Mouse (Mus musculus): ENCODE data around the gene Macf1. TPM values are rescaled to one million over a fixed set of nuclear protein-coding genes. Genes with fewer than 3 reads are reported as not detected.
"Not testable (repeated sequence)": the region's sequence is repeated elsewhere in the genome, so short reads cannot be mapped to it uniquely, and the experiment has no call there.

The Macf1 gene
- polyA plus RNA-seq, 1 experiment: 137 TPM

DNA sequence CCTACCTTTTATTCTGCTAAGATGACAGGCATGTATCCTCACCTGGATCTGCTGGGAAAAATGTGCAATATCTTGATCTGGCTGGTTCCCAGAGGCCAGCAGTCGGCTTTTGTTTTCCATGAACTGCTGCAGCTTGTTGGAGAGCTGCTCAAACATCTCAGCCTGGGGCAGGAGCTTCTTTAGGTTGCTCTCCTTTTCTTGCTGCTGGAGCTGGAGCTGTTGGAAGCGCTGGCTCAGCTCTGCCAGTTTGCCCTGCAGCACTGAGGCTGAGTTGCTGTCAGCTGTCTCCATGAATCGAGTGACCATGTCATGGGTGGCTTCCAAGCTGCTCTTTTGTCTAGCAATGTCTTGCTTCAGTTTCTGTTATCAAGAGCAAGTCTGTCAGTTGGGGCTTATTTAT lies 232.2 kb downstream of the Macf1 start:
- H3K4me3 ChIP-seq (ENCODE audit: insufficient read depth, low read length): no peak overlapping the region
- no peak for TF ChIP-seq POLR2A (IDR thresholded peaks at IDR 0.05; ENCODE audit: extremely low read depth, insufficient read depth, low read length)
- TF ChIP-seq CTCF (IDR thresholded peaks at IDR 0.05; ENCODE audit: extremely low read depth, insufficient read depth, low read length): no peak
- H3K27ac ChIP-seq (ENCODE audit: insufficient read depth, low read length): no peak overlapping the region

GRCm38 (mm10) chr4:123449304-123449703 lies 234.9 kb downstream of the Macf1 start:
- Histone ChIP-seq H3K4me3 (ENCODE audit: insufficient read depth, low read length) (no peak overlapping the region), H3K27ac (ENCODE audit: insufficient read depth, low read length) (no peak overlapping the region), H3K4me1 (ENCODE audit: control insufficient read depth, insufficient read depth, low read length) (no peaks in the 10 kb centered on the region; the same call in 1 of the 2 replicates)
- TF ChIP-seq CTCF (IDR thresholded peaks at IDR 0.05; ENCODE audit: extremely low read depth, insufficient read depth, low read length) (no peak), POLR2A (IDR thresholded peaks at IDR 0.05; ENCODE audit: extremely low read depth, insufficient read depth, low read length) (no peak)

More for the DNA sequence above, 232.2 kb downstream of the Macf1 start:
- no peaks in the 10 kb centered on the region for H3K4me1 ChIP-seq (ENCODE audit: control insufficient read depth, insufficient read depth, low read length)

DNA sequence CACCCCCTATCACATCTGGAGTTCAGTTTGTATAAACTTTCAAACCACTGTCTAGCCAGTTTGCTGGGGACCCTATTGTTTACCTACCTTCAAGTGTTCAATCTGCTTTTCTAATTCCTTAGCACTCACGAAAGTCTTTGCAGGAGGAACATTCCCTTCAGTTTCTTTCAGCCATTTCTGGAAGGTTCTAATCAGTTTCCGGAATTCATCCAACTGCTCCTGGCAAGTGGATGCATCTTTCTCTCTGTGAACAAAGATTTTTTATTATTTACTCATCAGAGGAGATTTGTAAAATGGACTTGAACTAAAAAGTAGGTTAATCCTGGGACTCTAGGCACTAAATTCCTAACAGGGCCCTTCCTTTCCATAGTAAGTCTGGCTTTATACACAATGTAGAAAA lies 236.1 kb downstream of the Macf1 start:
- no peak for TF ChIP-seq CTCF (IDR thresholded peaks at IDR 0.05; ENCODE audit: extremely low read depth, insufficient read depth, low read length)
- H3K4me1 ChIP-seq (ENCODE audit: control insufficient read depth, insufficient read depth, low read length): no peaks in the 10 kb centered on the region; the same call in 1 of the 2 replicates
- no peak overlapping the region for H3K4me3 ChIP-seq (ENCODE audit: insufficient read depth, low read length)
- H3K27ac ChIP-seq (ENCODE audit: insufficient read depth, low read length): no peak overlapping the region

DNA sequence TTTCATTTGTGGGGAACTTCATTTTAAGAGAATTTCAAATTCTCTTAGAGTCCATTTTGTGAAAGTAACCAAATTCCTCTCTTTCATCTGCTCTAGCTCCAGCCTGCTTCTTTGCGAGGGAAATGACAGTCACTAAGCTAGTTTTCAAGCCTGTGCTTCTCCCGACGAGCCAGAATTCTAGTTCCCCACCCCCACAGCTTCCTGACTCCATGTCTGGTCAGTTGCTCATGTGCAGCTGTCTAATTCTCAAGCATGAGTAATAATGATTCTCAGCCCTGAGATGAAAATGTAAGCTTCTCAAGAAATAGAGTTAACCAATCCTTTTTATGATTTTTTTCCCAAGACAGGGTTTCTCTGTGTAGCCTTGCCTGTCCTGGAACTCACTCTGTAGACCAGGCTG lies 236.9 kb downstream of the Macf1 start:
- H3K4me3 ChIP-seq (ENCODE audit: insufficient read depth, low read length): no peak overlapping the region
- TF ChIP-seq POLR2A (IDR thresholded peaks at IDR 0.05; ENCODE audit: extremely low read depth, insufficient read depth, low read length) (no peak), CTCF (IDR thresholded peaks at IDR 0.05; ENCODE audit: extremely low read depth, insufficient read depth, low read length) (no peak)
- H3K4me1 ChIP-seq (ENCODE audit: control insufficient read depth, insufficient read depth, low read length): no peaks in the 10 kb centered on the region; the same call in 1 of the 2 replicates
- H3K27ac ChIP-seq (ENCODE audit: insufficient read depth, low read length): no peak overlapping the region

- Histone ChIP-seq H3K27ac (ENCODE audit: insufficient read depth, low read length) (no peak overlapping the region), H3K4me1 (ENCODE audit: control insufficient read depth, insufficient read depth, low read length) (no peaks in the 10 kb centered on the region; the same call in 1 of the 2 replicates), H3K4me3 (ENCODE audit: insufficient read depth, low read length) (no peak overlapping the region)
- no peak for TF ChIP-seq CTCF (IDR thresholded peaks at IDR 0.05; ENCODE audit: extremely low read depth, insufficient read depth, low read length)
- no peak for TF ChIP-seq POLR2A (IDR thresholded peaks at IDR 0.05; ENCODE audit: extremely low read depth, insufficient read depth, low read length)
Measured at GRCm38 (mm10) chr4:123446754-123447153, 237.4 kb downstream of the Macf1 start.

DNA sequence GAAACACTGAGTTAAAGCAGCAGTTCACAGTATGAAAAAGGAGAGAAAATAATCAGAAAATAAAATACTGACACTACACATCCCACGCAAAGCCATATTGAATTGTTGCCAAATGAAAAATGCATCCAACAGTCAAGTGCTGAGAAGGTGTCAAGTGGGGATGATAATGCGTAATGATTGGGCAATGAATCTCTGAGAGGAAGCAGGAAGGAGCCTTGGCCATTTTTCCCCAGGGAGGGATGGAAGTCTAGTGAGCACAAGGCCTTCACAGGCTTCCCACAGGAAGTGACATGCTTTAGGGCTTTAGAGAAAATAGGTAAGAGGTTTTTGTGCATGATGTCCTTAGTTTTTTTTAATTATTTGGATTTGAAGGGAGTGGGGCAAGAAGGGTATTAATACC lies 237.9 kb downstream of the Macf1 start:
- not testable (repeated sequence) for H3K4me1 ChIP-seq (ENCODE audit: control insufficient read depth, insufficient read depth, low read length); H3K27ac ChIP-seq (ENCODE audit: insufficient read depth, low read length); H3K4me3 ChIP-seq (ENCODE audit: insufficient read depth, low read length)

DNA sequence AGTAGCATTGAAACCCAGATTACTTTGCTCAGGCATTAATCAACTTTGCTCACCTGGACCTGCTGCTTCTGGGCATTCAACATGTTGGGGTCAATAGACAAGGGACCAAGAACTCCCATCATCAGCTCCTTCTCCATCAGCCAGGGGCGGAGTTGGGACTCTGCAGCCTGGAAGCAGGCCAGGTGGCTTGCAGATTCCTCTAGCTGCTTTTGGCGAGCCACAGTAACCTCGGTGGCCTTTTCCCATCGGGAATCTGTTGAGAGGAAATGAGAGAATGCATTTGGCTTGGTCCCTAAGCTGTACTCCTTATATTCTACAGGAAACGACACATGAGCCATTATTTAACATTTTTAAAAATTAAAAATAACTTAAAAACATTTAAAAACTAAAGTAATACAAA lies 245.7 kb downstream of the Macf1 start:
- no peak overlapping the region for H3K4me3 ChIP-seq (ENCODE audit: insufficient read depth, low read length)
- H3K27ac ChIP-seq (ENCODE audit: insufficient read depth, low read length): no peak overlapping the region
- TF ChIP-seq POLR2A (IDR thresholded peaks at IDR 0.05; ENCODE audit: extremely low read depth, insufficient read depth, low read length): no peak
- no peak for TF ChIP-seq CTCF (IDR thresholded peaks at IDR 0.05; ENCODE audit: extremely low read depth, insufficient read depth, low read length)
- H3K4me1 ChIP-seq (ENCODE audit: control insufficient read depth, insufficient read depth, low read length): no peaks in the 10 kb centered on the region; the same call in 1 of the 2 replicates

DNA sequence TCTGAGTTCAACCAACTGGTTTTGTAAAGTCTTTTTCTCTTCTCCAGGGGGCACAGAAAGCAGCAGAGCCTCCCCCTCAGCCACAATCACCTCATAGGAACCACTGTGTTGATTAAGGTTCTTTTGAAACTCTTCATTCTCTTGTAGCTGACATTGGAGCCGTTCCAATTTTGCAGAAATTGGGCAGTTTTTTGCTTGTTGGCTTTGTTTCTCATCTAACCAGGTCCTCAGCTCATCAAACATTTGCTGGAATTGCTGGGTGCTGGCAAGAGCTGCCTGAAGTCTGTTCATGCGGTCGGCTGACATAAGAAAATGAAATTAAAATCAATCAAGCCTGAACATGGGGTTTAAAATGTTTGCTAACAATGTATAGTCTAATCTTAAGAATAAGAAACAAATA lies 251.0 kb downstream of the Macf1 start:
- TF ChIP-seq POLR2A (IDR thresholded peaks at IDR 0.05; ENCODE audit: extremely low read depth, insufficient read depth, low read length): no peak
- TF ChIP-seq CTCF (IDR thresholded peaks at IDR 0.05; ENCODE audit: extremely low read depth, insufficient read depth, low read length): no peak
- H3K27ac ChIP-seq (ENCODE audit: insufficient read depth, low read length): no peak overlapping the region
- H3K4me3 ChIP-seq (ENCODE audit: insufficient read depth, low read length): no peak overlapping the region
- peaks cover 3% of the 10 kb centered on the region; the same call in 1 of the 2 replicates for H3K4me1 ChIP-seq (ENCODE audit: control insufficient read depth, insufficient read depth, low read length)

GRCm38 (mm10) chr4:123431936-123432335 lies 252.2 kb downstream of the Macf1 start:
- Histone ChIP-seq H3K4me1 (ENCODE audit: control insufficient read depth, insufficient read depth, low read length) (peaks cover 7% of the 10 kb centered on the region), H3K4me3 (ENCODE audit: insufficient read depth, low read length) (no peak overlapping the region), H3K27ac (ENCODE audit: insufficient read depth, low read length) (no peak overlapping the region)
- TF ChIP-seq CTCF (IDR thresholded peaks at IDR 0.05; ENCODE audit: extremely low read depth, insufficient read depth, low read length) (no peak), POLR2A (IDR thresholded peaks at IDR 0.05; ENCODE audit: extremely low read depth, insufficient read depth, low read length) (no peak)

GRCm38 (mm10) chr4:123427900-123428684 lies 256.1 kb downstream of the Macf1 start:
- no peak for TF ChIP-seq POLR2A (IDR thresholded peaks at IDR 0.05; ENCODE audit: extremely low read depth, insufficient read depth, low read length)
- peak overlapping the region; percentile 39; the same call in 1 of the 2 replicates for H3K27ac ChIP-seq (ENCODE audit: insufficient read depth, low read length)
- peaks cover 7% of the 10 kb centered on the region for H3K4me1 ChIP-seq (ENCODE audit: control insufficient read depth, insufficient read depth, low read length)
- H3K4me3 ChIP-seq (ENCODE audit: insufficient read depth, low read length): no peak overlapping the region
